Mouse (Mus musculus): Measurements from ENCODE around the gene Shq1. TPM values are rescaled to one million over a fixed set of nuclear protein-coding genes. Genes with fewer than 3 reads are reported as not detected.
A peak's percentile ranks its signal among the peaks of the same experiment; 100 is the strongest.

The Shq1 gene
- polyA plus RNA-seq, 1 experiment from 2014 or later, result 14.2 TPM

- no peak for DNase-seq (ENCODE audit: low spot score)
- WGBS, result 87% methylated on average over 1 of the region's 1 CpGs
- Histone ChIP-seq H3K9me3 (replicated peaks; ENCODE audit: control insufficient read depth, low read length) (no peaks in the 10 kb centered on the region), H3K36me3 (ENCODE audit: control insufficient read depth, insufficient read depth, low read length) (no peaks in the 10 kb centered on the region), H3K27me3 (replicated peaks; ENCODE audit: control insufficient read depth, insufficient read depth, low read length) (peaks cover 17% of the 10 kb centered on the region), H3K4me3 (ENCODE audit: low read depth, low read length) (no peak overlapping the region), H3K4me1 (ENCODE audit: control insufficient read depth, insufficient read depth, low read length) (peaks cover 6% of the 10 kb centered on the region; the same call in 1 of the 2 replicates), H3K27ac (ENCODE audit: low read depth, low read length) (no peak overlapping the region), H3K4me2 (ENCODE audit: low read length) (no peak overlapping the region), H3K9ac (ENCODE audit: low read length) (no peak overlapping the region)
- no peak for ATAC-seq
Observed at GRCm38 (mm10) chr6:100708248-100708647, 37.3 kb upstream of the Shq1 start.

GRCm38 (mm10) chr6:100707557-100707956, 36.6 kb upstream of the Shq1 start:
- H3K9ac ChIP-seq (ENCODE audit: low read length), result no peak overlapping the region
- DNase-seq (ENCODE audit: low spot score), result no peak
- no peak overlapping the region for H3K4me3 ChIP-seq (ENCODE audit: low read depth, low read length)
- H3K9me3 ChIP-seq (replicated peaks; ENCODE audit: control insufficient read depth, low read length), result no peaks in the 10 kb centered on the region
- peaks cover 6% of the 10 kb centered on the region; the same call in 1 of the 2 replicates for H3K4me1 ChIP-seq (ENCODE audit: control insufficient read depth, insufficient read depth, low read length)
- H3K36me3 ChIP-seq (ENCODE audit: control insufficient read depth, insufficient read depth, low read length), result no peaks in the 10 kb centered on the region
- peaks cover 17% of the 10 kb centered on the region for H3K27me3 ChIP-seq (replicated peaks; ENCODE audit: control insufficient read depth, insufficient read depth, low read length)
- H3K4me2 ChIP-seq (ENCODE audit: low read length), result no peak overlapping the region
- H3K27ac ChIP-seq (ENCODE audit: low read depth, low read length), result no peak overlapping the region
- ATAC-seq, result no peak
- WGBS, result 66% methylated on average over 7 of the region's 7 CpGs

- H3K36me3 ChIP-seq (ENCODE audit: control insufficient read depth, insufficient read depth, low read length), result no peaks in the 10 kb centered on the region
- no peak overlapping the region for H3K9ac ChIP-seq (ENCODE audit: low read length)
- H3K27ac ChIP-seq (ENCODE audit: low read depth, low read length), result no peak overlapping the region
- H3K4me1 ChIP-seq (ENCODE audit: control insufficient read depth, insufficient read depth, low read length), result peaks cover 6% of the 10 kb centered on the region; the same call in 1 of the 2 replicates
- no peaks in the 10 kb centered on the region for H3K9me3 ChIP-seq (replicated peaks; ENCODE audit: control insufficient read depth, low read length)
- 83% methylated on average over 6 of the region's 6 CpGs for WGBS
- no peak for DNase-seq (ENCODE audit: low spot score)
- no peak overlapping the region for H3K4me3 ChIP-seq (ENCODE audit: low read depth, low read length)
- H3K4me2 ChIP-seq (ENCODE audit: low read length), result no peak overlapping the region
- no peak for ATAC-seq
- peaks cover 17% of the 10 kb centered on the region for H3K27me3 ChIP-seq (replicated peaks; ENCODE audit: control insufficient read depth, insufficient read depth, low read length)
Observed at GRCm38 (mm10) chr6:100706861-100707260, 35.9 kb upstream of the Shq1 start.

GRCm38 (mm10) chr6:100705366-100705811, 34.4 kb upstream of the Shq1 start:
- peak; percentile 6 for DNase-seq (ENCODE audit: low spot score)
- Histone ChIP-seq H3K4me1 (ENCODE audit: control insufficient read depth, insufficient read depth, low read length) (peaks cover 6% of the 10 kb centered on the region; the same call in 1 of the 2 replicates), H3K27ac (ENCODE audit: low read depth, low read length) (no peak overlapping the region), H3K9me3 (replicated peaks; ENCODE audit: control insufficient read depth, low read length) (no peaks in the 10 kb centered on the region), H3K4me3 (ENCODE audit: low read depth, low read length) (peak overlapping the region; percentile 60), H3K36me3 (ENCODE audit: control insufficient read depth, insufficient read depth, low read length) (no peaks in the 10 kb centered on the region), H3K27me3 (replicated peaks; ENCODE audit: control insufficient read depth, insufficient read depth, low read length) (peaks cover 17% of the 10 kb centered on the region), H3K9ac (ENCODE audit: low read length) (peak overlapping the region; percentile 29), H3K4me2 (ENCODE audit: low read length) (peak overlapping the region; percentile 95)
- 3% methylated on average over 15 of the region's 15 CpGs for WGBS
- ATAC-seq, result no peak

GRCm38 (mm10) chr6:100704574-100705365, 33.8 kb upstream of the Shq1 start, which contains the start of gene Gxylt2:
Gene Gxylt2, plus strand, starts transcription at chr6:100704734.
- no peaks in the 10 kb centered on the region for H3K36me3 ChIP-seq (ENCODE audit: control insufficient read depth, insufficient read depth, low read length)
- H3K4me1 ChIP-seq (ENCODE audit: control insufficient read depth, insufficient read depth, low read length), result peaks cover 6% of the 10 kb centered on the region; the same call in 1 of the 2 replicates
- H3K9me3 ChIP-seq (replicated peaks; ENCODE audit: control insufficient read depth, low read length), result no peaks in the 10 kb centered on the region
- peak within 1 kb of the TSS; percentile 95 for H3K4me2 ChIP-seq (ENCODE audit: low read length)
- peaks cover 17% of the 10 kb centered on the region for H3K27me3 ChIP-seq (replicated peaks; ENCODE audit: control insufficient read depth, insufficient read depth, low read length)
- ATAC-seq (peak; percentile 87), DNase-seq (ENCODE audit: low spot score) (peak; percentile 63)
- 1% methylated on average over 66 of the region's 77 CpGs for WGBS
- H3K9ac ChIP-seq (ENCODE audit: low read length), result peak within 1 kb of the TSS; percentile 67
- 0 out of 2 replicates have a peak within 1 kb of the TSS, but pooled peaks have one; percentile 1 for H3K27ac ChIP-seq (ENCODE audit: low read depth, low read length)
- peak within 1 kb of the TSS; percentile 60 for H3K4me3 ChIP-seq (ENCODE audit: low read depth, low read length)

- ATAC-seq, result no peak
- WGBS, result 36% methylated on average over 8 of the region's 8 CpGs
Observed at GRCm38 (mm10) chr6:100704197-100704573, 33.2 kb upstream of the Shq1 start.

GRCm38 (mm10) chr6:100700774-100701173, 29.8 kb upstream of the Shq1 start:
- DNase-seq (ENCODE audit: low spot score) (no peak), ATAC-seq (no peak)
- Histone ChIP-seq H3K27ac (ENCODE audit: low read depth, low read length) (no peak overlapping the region), H3K4me2 (ENCODE audit: low read length) (no peak overlapping the region), H3K27me3 (replicated peaks; ENCODE audit: control insufficient read depth, insufficient read depth, low read length) (peaks cover 16% of the 10 kb centered on the region), H3K9me3 (replicated peaks; ENCODE audit: control insufficient read depth, low read length) (no peaks in the 10 kb centered on the region), H3K36me3 (ENCODE audit: control insufficient read depth, insufficient read depth, low read length) (no peaks in the 10 kb centered on the region), H3K4me3 (ENCODE audit: low read depth, low read length) (no peak overlapping the region), H3K9ac (ENCODE audit: low read length) (no peak overlapping the region), H3K4me1 (ENCODE audit: control insufficient read depth, insufficient read depth, low read length) (peaks cover 6% of the 10 kb centered on the region; the same call in 1 of the 2 replicates)
- 71% methylated on average over 5 of the region's 5 CpGs for WGBS

More at GRCm38 (mm10) chr6:100704197-100704573, 33.2 kb upstream of the Shq1 start:
- Histone ChIP-seq H3K4me2 (ENCODE audit: low read length) (peak overlapping the region; percentile 95), H3K27me3 (replicated peaks; ENCODE audit: control insufficient read depth, insufficient read depth, low read length) (peaks cover 17% of the 10 kb centered on the region), H3K4me1 (ENCODE audit: control insufficient read depth, insufficient read depth, low read length) (peaks cover 6% of the 10 kb centered on the region; the same call in 1 of the 2 replicates), H3K9ac (ENCODE audit: low read length) (peak overlapping the region; percentile 67), H3K4me3 (ENCODE audit: low read depth, low read length) (peak overlapping the region; percentile 60), H3K9me3 (replicated peaks; ENCODE audit: control insufficient read depth, low read length) (no peaks in the 10 kb centered on the region), H3K36me3 (ENCODE audit: control insufficient read depth, insufficient read depth, low read length) (no peaks in the 10 kb centered on the region), H3K27ac (ENCODE audit: low read depth, low read length) (0 out of 2 replicates have a peak overlapping the region, but pooled peaks have one; percentile 1)
- no peak for DNase-seq (ENCODE audit: low spot score)

- Histone ChIP-seq H3K36me3 (ENCODE audit: control insufficient read depth, insufficient read depth, low read length) (no peaks in the 10 kb centered on the region), H3K4me2 (ENCODE audit: low read length) (no peak overlapping the region), H3K4me3 (ENCODE audit: low read depth, low read length) (no peak overlapping the region), H3K9ac (ENCODE audit: low read length) (no peak overlapping the region), H3K27ac (ENCODE audit: low read depth, low read length) (no peak overlapping the region), H3K27me3 (replicated peaks; ENCODE audit: control insufficient read depth, insufficient read depth, low read length) (peaks cover 9% of the 10 kb centered on the region), H3K9me3 (replicated peaks; ENCODE audit: control insufficient read depth, low read length) (no peaks in the 10 kb centered on the region), H3K4me1 (ENCODE audit: control insufficient read depth, insufficient read depth, low read length) (no peaks in the 10 kb centered on the region; the same call in 1 of the 2 replicates)
- WGBS, result 92% methylated on average over 5 of the region's 5 CpGs
- ATAC-seq, result no peak
- no peak for DNase-seq (ENCODE audit: low spot score)
Observed at GRCm38 (mm10) chr6:100699986-100700385, 29.0 kb upstream of the Shq1 start.

- Histone ChIP-seq H3K4me1 (ENCODE audit: control insufficient read depth, insufficient read depth, low read length) (no peaks in the 10 kb centered on the region), H3K9me3 (replicated peaks; ENCODE audit: control insufficient read depth, low read length) (no peaks in the 10 kb centered on the region), H3K27me3 (replicated peaks; ENCODE audit: control insufficient read depth, insufficient read depth, low read length) (no peaks in the 10 kb centered on the region), H3K4me2 (ENCODE audit: low read length) (no peak overlapping the region), H3K4me3 (ENCODE audit: low read depth, low read length) (no peak overlapping the region), H3K9ac (ENCODE audit: low read length) (no peak overlapping the region), H3K36me3 (ENCODE audit: control insufficient read depth, insufficient read depth, low read length) (no peaks in the 10 kb centered on the region), H3K27ac (ENCODE audit: low read depth, low read length) (no peak overlapping the region)
- ATAC-seq, result no peak
- WGBS, result 80% methylated on average over 2 of the region's 2 CpGs
- no peak for DNase-seq (ENCODE audit: low spot score)
Observed at GRCm38 (mm10) chr6:100686341-100686740, 15.4 kb upstream of the Shq1 start.

Measured in forebrain, embryonic 14.5 days (tissue).